Mouse (Mus musculus) myocyte (in vitro differentiated cells): ENCODE data around the gene Timm22.
A peak's percentile ranks its signal among the peaks of the same experiment; 100 is the strongest.

ENCODE experiments used
- MYOG ChIP-seq, 3 experiments: IDR thresholded peaks; one replicate each; pipeline ENCODE4 v1.6.1; 2011; ENCODE audit warnings: control low read depth in 2 of 3, low read depth in 2 of 3, mild to moderate bottlenecking in 2 of 3; ENCODE audit not compliant: insufficient read length in 2 of 3, control insufficient read depth in 1 of 3, insufficient read depth in 1 of 3
- POLR2A ChIP-seq: IDR thresholded peaks from one replicate; pipeline ENCODE4 v1.6.1; 2011; ENCODE audit warnings: low read depth, mild to moderate bottlenecking, control low read depth, moderate library complexity; ENCODE audit not compliant: insufficient read length
- REST ChIP-seq: IDR thresholded peaks from one replicate; pipeline ENCODE4 v1.6.1; 2011; ENCODE audit warnings: mild to moderate bottlenecking, control low read depth, moderate library complexity; ENCODE audit not compliant: insufficient read depth, insufficient read length
- TCF12 ChIP-seq: IDR thresholded peaks from one replicate; pipeline ENCODE4 v1.6.1; 2011; ENCODE audit warnings: mild to moderate bottlenecking, control low read depth; ENCODE audit not compliant: poor library complexity, insufficient read depth, severe bottlenecking
- USF1 ChIP-seq: IDR thresholded peaks from one replicate; pipeline ENCODE4 v1.6.1; 2011; ENCODE audit warnings: low read depth, mild to moderate bottlenecking, control low read depth, moderate library complexity

GRCm38 (mm10) chr11:76456233-76456632 is 49.5 kb downstream of the Timm22 start:
- TF ChIP-seq REST (no peak), POLR2A (no peak), TCF12 (no peak), USF1 (no peak), MYOG (IDR thresholded peaks at IDR 0.05; ENCODE audit: control insufficient read depth in 1 of 3, insufficient read depth in 1 of 3, insufficient read length in 2 of 3, low read depth in 2 of 3) (peak in 1 of 3 experiments; percentile 68)
